Mouse (Mus musculus) heart, adult 2 months (tissue): Measurements from ENCODE around the gene Col12a1.

Source experiments
- CTCF ChIP-seq: fragments of 200-600 bp; IDR thresholded peaks from 2 replicates; pipeline ENCODE4 v1.8.1; 2022; ENCODE audit warnings: antibody characterized with exemption, mild to moderate bottlenecking, moderate library complexity
- EP300 ChIP-seq: fragments of 200-500 bp; IDR thresholded peaks from 2 replicates; pipeline ENCODE4 v1.6.1; 2011; ENCODE audit warnings: low read depth, low read length, control low read depth; ENCODE audit not compliant: insufficient read depth
- POLR2A ChIP-seq: fragments of 200-500 bp; IDR thresholded peaks from 2 replicates; pipeline ENCODE4 v1.6.1; 2011; ENCODE audit warnings: mild to moderate bottlenecking, low read depth, low read length, control low read depth; ENCODE audit not compliant: insufficient read depth

GRCm38 (mm10) chr9:79766991-79767545, 48.4 kb upstream of the Col12a1 start:
- TF ChIP-seq CTCF (no peak), EP300 (no peak), POLR2A (no peak)
